Mouse (Mus musculus) hindbrain, embryonic 16.5 days (tissue): Measurements from ENCODE around the gene C1ql4. TPM values are rescaled to one million over a fixed set of nuclear protein-coding genes. Genes with fewer than 3 reads are reported as not detected.
"Not testable (repeated sequence)": the region's sequence is repeated elsewhere in the genome, so short reads cannot be mapped to it uniquely, and the experiment has no call there.

Experiments used
- ATAC-seq: fragments of 200-750 bp; cut with Nextera tagmentation; 2 replicates; pipeline ENCODE4 v1.8.0; 2017; ENCODE audit warnings: moderate TSS enrichment, moderate library complexity
- H3K27ac ChIP-seq: fragments of 300-500 bp; sonication (generic); 2 replicates; pipeline ENCODE4 v1.5.1; 2014; ENCODE audit warnings: low read depth, mild to moderate bottlenecking, control low read depth, low read length, moderate library complexity
- H3K27me3 ChIP-seq: fragments of 300-500 bp; sonication (generic); replicated peaks from 2 replicates; pipeline ENCODE4 v1.6.1; 2014; ENCODE audit warnings: low read length; ENCODE audit not compliant: control insufficient read depth, insufficient read depth
- H3K36me3 ChIP-seq: fragments of 300-500 bp; sonication (generic); 2 replicates; pipeline ENCODE4 v1.6.1; 2014; ENCODE audit warnings: mild to moderate bottlenecking, low read length, moderate library complexity, mixed read lengths; ENCODE audit not compliant: control insufficient read depth, insufficient read depth
- H3K4me1 ChIP-seq: fragments of 300-500 bp; sonication (generic); 2 replicates; pipeline ENCODE4 v1.6.1; 2014; ENCODE audit warnings: low read depth, low read length; ENCODE audit not compliant: control insufficient read depth, insufficient read depth
- H3K4me2 ChIP-seq: fragments of 300-500 bp; sonication (generic); 2 replicates; pipeline ENCODE4 v1.6.1; 2014; ENCODE audit warnings: mild to moderate bottlenecking, low read length, control low read depth, moderate library complexity
- H3K4me3 ChIP-seq: fragments of 300-500 bp; sonication (generic); 2 replicates; pipeline ENCODE4 v1.5.1; 2014; ENCODE audit warnings: mild to moderate bottlenecking, low read length, control low read depth, moderate library complexity
- H3K9ac ChIP-seq: fragments of 300-500 bp; sonication (generic); 2 replicates; pipeline ENCODE4 v1.6.1; 2014; ENCODE audit warnings: low read depth, mild to moderate bottlenecking, control low read depth, low read length, moderate library complexity
- H3K9me3 ChIP-seq: fragments of 300-500 bp; sonication (generic); 2 replicates; pipeline ENCODE4 v1.6.1; 2014; ENCODE audit warnings: mild to moderate bottlenecking, low read length, moderate library complexity; ENCODE audit not compliant: control insufficient read depth
- WGBS: fragments of 180-500 bp; shearing (Covaris S2); extraction: QIAGEN DNeasy Blood & Tissue Kit; methylation state at CpG from one replicate; pipeline ENCODE4 v1.1.7; 2014; 5-methylcytosine and 5-hydroxymethylcytosine counted together
- polyA plus RNA-seq: library from polyadenylated mRNA; unstranded; fragments of >200 nt; fragmentation: Nextera tagmentation; extraction: Ambion mirVana; gene quantifications from 2 replicates; pipeline ENCODE4 v1.2.1, GENCODE M21; 2015

The C1ql4 gene
- polyA plus RNA-seq, 1 experiment from 2014 or later: 4.0 TPM

- peaks cover 2% of the 10 kb centered on the region; the same call in 1 of the 2 replicates for H3K27me3 ChIP-seq
- H3K9me3 ChIP-seq: no peaks in the 10 kb centered on the region
- no peaks in the 10 kb centered on the region for H3K36me3 ChIP-seq
- H3K27ac ChIP-seq: no peak overlapping the region
- no peak overlapping the region for H3K9ac ChIP-seq
- H3K4me1 ChIP-seq: no peaks in the 10 kb centered on the region
- H3K4me3 ChIP-seq: no peak overlapping the region
- H3K4me2 ChIP-seq: no peak overlapping the region
- no peak for ATAC-seq
- WGBS: 81% methylated on average over 12 of the region's 12 CpGs
Observed at GRCm38 (mm10) chr15:99065557-99066165, 22.0 kb downstream of the C1ql4 start.

DNA sequence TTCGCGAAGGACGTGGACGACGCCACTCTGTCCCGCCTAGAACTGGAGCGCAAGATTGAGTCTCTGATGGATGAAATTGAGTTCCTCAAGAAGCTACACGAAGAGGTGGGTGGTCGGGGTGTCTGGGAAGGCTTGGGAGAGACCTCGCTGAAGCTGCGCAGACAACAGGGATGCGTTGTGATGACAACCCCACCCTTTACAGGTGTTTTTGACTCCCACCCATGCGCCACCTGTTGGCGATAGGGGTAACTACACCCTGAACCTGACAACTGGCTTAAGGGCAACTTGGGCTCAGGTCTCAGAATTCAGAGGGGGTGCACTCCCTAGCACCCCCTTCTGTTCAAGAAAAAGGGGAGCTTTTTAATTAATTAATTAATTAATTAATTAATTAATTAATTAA, 31.3 kb downstream of the C1ql4 start:
- H3K36me3 ChIP-seq: no peaks in the 10 kb centered on the region
- H3K9ac ChIP-seq: no peak overlapping the region
- H3K4me3 ChIP-seq: peak overlapping the region; percentile 41; the same call in 1 of the 2 replicates
- no peaks in the 10 kb centered on the region for H3K9me3 ChIP-seq
- H3K27ac ChIP-seq: no peak overlapping the region
- ATAC-seq: no peak
- H3K4me2 ChIP-seq: peak overlapping the region; percentile 82; the same call in 1 of the 2 replicates
- H3K27me3 ChIP-seq: peaks cover 52% of the 10 kb centered on the region
- 5% methylated on average over 14 of the region's 14 CpGs for WGBS
- peaks cover 24% of the 10 kb centered on the region for H3K4me1 ChIP-seq

GRCm38 (mm10) chr15:99055511-99055961, 32.1 kb downstream of the C1ql4 start:
- WGBS: 0% methylated on average over 37 of the region's 37 CpGs
- Histone ChIP-seq H3K4me3 (peak overlapping the region; percentile 41), H3K27me3 (peaks cover 52% of the 10 kb centered on the region), H3K36me3 (no peaks in the 10 kb centered on the region), H3K9me3 (no peaks in the 10 kb centered on the region), H3K4me1 (peaks cover 24% of the 10 kb centered on the region), H3K27ac (no peak overlapping the region), H3K4me2 (peak overlapping the region; percentile 82), H3K9ac (peak overlapping the region; percentile 54; the same call in 1 of the 2 replicates)
- ATAC-seq: no peak; the same call in 1 of the 2 replicates

- peaks cover 24% of the 10 kb centered on the region for H3K4me1 ChIP-seq
- H3K27me3 ChIP-seq: peaks cover 52% of the 10 kb centered on the region
- peak within 1 kb of the TSS; percentile 82 for H3K4me2 ChIP-seq
- no peaks in the 10 kb centered on the region for H3K9me3 ChIP-seq
- peak within 1 kb of the TSS; percentile 54; the same call in 1 of the 2 replicates for H3K9ac ChIP-seq
- 0 out of 2 replicates have a peak, but pooled peaks have one; percentile 38 for ATAC-seq
- H3K36me3 ChIP-seq: no peaks in the 10 kb centered on the region
- WGBS: under 1% methylated on average over 24 of the region's 30 CpGs
- H3K27ac ChIP-seq: no peak within 1 kb of the TSS
- peak within 1 kb of the TSS; percentile 41 for H3K4me3 ChIP-seq
Observed at GRCm38 (mm10) chr15:99055040-99055439, 32.6 kb downstream of the C1ql4 start, which contains the start of gene Prph. Gene Prph, plus strand, starts transcription at chr15:99055174.

GRCm38 (mm10) chr15:99053373-99053772, 34.2 kb downstream of the C1ql4 start:
- Histone ChIP-seq H3K27me3 (peaks cover 42% of the 10 kb centered on the region), H3K9me3 (no peaks in the 10 kb centered on the region), H3K36me3 (no peaks in the 10 kb centered on the region), H3K4me3 (no peak overlapping the region), H3K9ac (no peak overlapping the region), H3K4me1 (peaks cover 24% of the 10 kb centered on the region), H3K27ac (no peak overlapping the region), H3K4me2 (0 out of 2 replicates have a peak overlapping the region, but pooled peaks have one; percentile 9)
- WGBS: 5% methylated on average over 9 of the region's 9 CpGs
- ATAC-seq: no peak

GRCm38 (mm10) chr15:99049473-99050253, 38.0 kb downstream of the C1ql4 start:
- WGBS: 33% methylated on average over 13 of the region's 13 CpGs
- H3K4me3 ChIP-seq: no peak overlapping the region

DNA sequence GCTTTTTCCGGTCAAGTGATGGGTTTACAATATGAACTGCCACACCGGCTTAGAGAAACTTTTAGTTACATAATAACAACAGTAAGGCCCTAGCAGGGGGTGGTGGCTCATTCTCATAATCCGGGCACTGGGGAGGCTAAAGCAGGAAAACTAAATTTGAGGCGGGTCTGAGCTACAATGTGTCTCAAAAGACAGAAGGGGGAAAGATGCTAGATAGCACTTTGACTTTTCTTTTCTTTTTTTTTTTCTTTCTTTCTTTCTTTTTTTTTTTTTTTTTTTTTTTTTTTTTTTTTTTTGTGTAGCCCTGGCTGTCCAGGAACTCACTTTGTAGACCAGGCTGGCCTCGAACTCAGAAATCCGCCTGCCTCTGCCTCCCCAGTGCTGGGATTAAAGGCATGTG, 41.9 kb downstream of the C1ql4 start:
- not testable (repeated sequence) for H3K27ac ChIP-seq, ATAC-seq, H3K36me3 ChIP-seq, H3K9ac ChIP-seq, H3K4me1 ChIP-seq, H3K4me2 ChIP-seq, H3K4me3 ChIP-seq, H3K27me3 ChIP-seq, H3K9me3 ChIP-seq
- WGBS: 84% methylated on average over 6 of the region's 6 CpGs

More at GRCm38 (mm10) chr15:99049473-99050253, 38.0 kb downstream of the C1ql4 start:
- no peak overlapping the region for H3K4me2 ChIP-seq
- H3K36me3 ChIP-seq: no peaks in the 10 kb centered on the region
- H3K4me1 ChIP-seq: peaks cover 6% of the 10 kb centered on the region
- H3K27me3 ChIP-seq: peaks cover 12% of the 10 kb centered on the region
- no peak overlapping the region; the same call in 1 of the 2 replicates for H3K9ac ChIP-seq
- no peak for ATAC-seq
- no peaks in the 10 kb centered on the region for H3K9me3 ChIP-seq
- no peak overlapping the region for H3K27ac ChIP-seq

GRCm38 (mm10) chr15:99044854-99045253, 42.8 kb downstream of the C1ql4 start:
- Histone ChIP-seq H3K36me3 (no peaks in the 10 kb centered on the region), H3K27ac (no peak overlapping the region), H3K4me3 (no peak overlapping the region), H3K4me2 (no peak overlapping the region), H3K9ac (no peak overlapping the region), H3K27me3 (no peaks in the 10 kb centered on the region), H3K9me3 (no peaks in the 10 kb centered on the region), H3K4me1 (peaks cover 5% of the 10 kb centered on the region; the same call in 1 of the 2 replicates)
- 71% methylated on average over 3 of the region's 3 CpGs for WGBS
- ATAC-seq: no peak

DNA sequence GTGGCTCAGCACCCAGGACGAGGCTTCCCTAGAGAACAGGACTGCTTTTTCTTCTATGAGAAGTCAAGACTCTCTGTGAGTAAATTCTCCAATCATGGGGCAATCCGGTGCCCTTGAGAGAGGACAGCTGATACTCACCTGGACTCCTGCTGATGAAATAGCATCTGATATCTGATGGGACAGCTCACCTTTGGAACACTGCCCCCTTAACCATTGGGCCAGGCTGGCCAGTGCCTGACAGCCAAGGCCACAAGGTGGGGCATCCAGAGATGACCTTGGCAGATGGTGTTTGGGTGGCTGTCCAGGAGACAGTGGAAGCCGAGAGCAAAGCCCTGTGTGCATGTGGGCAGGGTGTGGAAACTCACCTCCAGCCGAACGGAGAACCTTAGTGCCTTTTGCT, 45.3 kb downstream of the C1ql4 start:
- no peak for ATAC-seq
- peaks cover 5% of the 10 kb centered on the region; the same call in 1 of the 2 replicates for H3K4me1 ChIP-seq
- H3K9ac ChIP-seq: no peak overlapping the region
- no peak overlapping the region for H3K4me2 ChIP-seq
- H3K9me3 ChIP-seq: no peaks in the 10 kb centered on the region
- no peaks in the 10 kb centered on the region for H3K27me3 ChIP-seq
- no peaks in the 10 kb centered on the region for H3K36me3 ChIP-seq
- WGBS: 84% methylated on average over 5 of the region's 5 CpGs
- no peak overlapping the region for H3K27ac ChIP-seq
- no peak overlapping the region for H3K4me3 ChIP-seq
